ENCODE assay signal across 10 mouse cellular contexts in the genomic region with DNA sequence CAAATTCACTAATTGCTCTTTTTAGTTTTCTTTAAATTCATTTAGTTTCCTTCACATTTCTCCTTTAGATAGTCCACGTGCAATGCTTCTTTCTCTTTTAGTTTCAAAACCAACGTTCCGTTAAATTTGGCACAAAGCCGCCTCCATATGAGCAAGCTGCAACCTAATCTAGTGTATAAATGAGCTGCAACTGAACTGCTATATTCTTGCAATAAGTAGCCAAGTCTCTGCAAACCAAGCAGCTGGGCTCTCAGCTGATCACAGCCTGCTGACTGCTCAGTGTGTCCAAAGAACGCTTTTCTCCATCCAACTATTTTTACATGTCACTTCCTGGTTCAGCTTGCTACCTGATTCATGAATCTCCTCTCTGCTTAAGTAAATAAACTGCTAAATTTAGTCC.
DNase-seq lines count a peak whose midpoint lies in the region; ATAC-seq lines count a peak whose summit lies in the region.
"Had no signal": no experiment of that assay in that cellular context is flagged by ENCODE, and none has a peak within 500 bp of the region (broad histone marks: within the 10 kb centered on the region; RNA-seq: fewer than 3 reads in every experiment).

No protein-coding gene starts in this region.

- no peak for DNase-seq in limb, embryonic 10.5 days (ENCODE audit: low spot score)
- DNase-seq in cerebellum, postnatal 10 days: peak; percentile 84 to 85
- DNase-seq in layer of hippocampus, adult 8-10 months (ENCODE audit: low spot score in 2 of 2): peak; percentile 56 to 57
- peak; percentile 59 to 71 for DNase-seq in right cerebral cortex, adult 2 months (ENCODE audit: low spot score in 2 of 2)
- DNase-seq in testis, postnatal 10 days (ENCODE audit: low spot score): no peak
- no peak for DNase-seq in urinary bladder, postnatal 14 days (ENCODE audit: low spot score)
- DNase-seq in thymus, postnatal 36 days: no peak
- DNase-seq: gastrocnemius, postnatal 36 days had no signal

- no peaks in the 10 kb centered on the region for H3K27me3 ChIP-seq in limb, embryonic 13.5 days
- H3K27me3 ChIP-seq in limb, embryonic 10.5 days (ENCODE audit: low read depth, poor library complexity, severe bottlenecking): no peaks in the 10 kb centered on the region
- H3K27me3 ChIP-seq: midbrain, embryonic 12.5 days had no signal

- WGBS in limb, embryonic 13.5 days: 65% methylated on average over 5 of the region's 5 CpGs
- WGBS in limb, embryonic 10.5 days: 91% methylated on average over 5 of the region's 5 CpGs

- no peaks in the 10 kb centered on the region for H3K9me3 ChIP-seq in limb, embryonic 13.5 days
- H3K9me3 ChIP-seq in limb, embryonic 10.5 days (replicated peaks): no peaks in the 10 kb centered on the region
- H3K9me3 ChIP-seq: midbrain, embryonic 12.5 days had no signal

- H3K27ac ChIP-seq in limb, embryonic 13.5 days: no peak overlapping the region
- no peak overlapping the region for H3K27ac ChIP-seq in limb, embryonic 10.5 days
- H3K27ac ChIP-seq: midbrain, embryonic 12.5 days had no signal

- H3K9ac ChIP-seq in limb, embryonic 13.5 days: no peak overlapping the region
- H3K9ac ChIP-seq: midbrain, embryonic 12.5 days had no signal

- H3K36me3 ChIP-seq in limb, embryonic 13.5 days: no peaks in the 10 kb centered on the region
- H3K36me3 ChIP-seq in limb, embryonic 10.5 days: no peaks in the 10 kb centered on the region
- H3K36me3 ChIP-seq: midbrain, embryonic 12.5 days had no signal

- H3K4me2 ChIP-seq in limb, embryonic 13.5 days (replicated peaks): no peak overlapping the region
- H3K4me2 ChIP-seq: midbrain, embryonic 12.5 days had no signal

- ATAC-seq in limb, embryonic 13.5 days (ENCODE audit: low FRiP score, low read depth): 0 out of 2 replicates have a peak, but pooled peaks have one; percentile 36

- no peaks in the 10 kb centered on the region for H3K4me1 ChIP-seq in limb, embryonic 13.5 days
- H3K4me1 ChIP-seq in limb, embryonic 10.5 days: no peaks in the 10 kb centered on the region
- H3K4me1 ChIP-seq: midbrain, embryonic 12.5 days had no signal

- no peak overlapping the region for H3K4me3 ChIP-seq in limb, embryonic 13.5 days
- no peak overlapping the region for H3K4me3 ChIP-seq in limb, embryonic 10.5 days
- H3K4me3 ChIP-seq: midbrain, embryonic 12.5 days had no signal

Comparison
In these comparisons a context has a peak if more than half of its experiments do, and no peak if none do; other contexts are left out.
1. DNase-seq: peak in cerebellum, postnatal 10 days (2 of 2), layer of hippocampus, adult 8-10 months (2 of 2) and right cerebral cortex, adult 2 months (2 of 2); none in limb, embryonic 10.5 days (single experiment), testis, postnatal 10 days (single experiment), urinary bladder, postnatal 14 days (single experiment) and thymus, postnatal 36 days (0 of 2).